Mouse (Mus musculus): Measurements from ENCODE around the gene Has3.
"Not testable (repeated sequence)": the region's sequence is repeated elsewhere in the genome, so short reads cannot be mapped to it uniquely, and the experiment has no call there.

Gene Has3

GRCm38 (mm10) chr8:106887336-106888189, 17.5 kb downstream of the Has3 start:
- no peak for DNase-seq (ENCODE audit: low spot score in 2 of 2)

GRCm38 (mm10) chr8:106888803-106889202, 18.8 kb downstream of the Has3 start:
- no peak for DNase-seq (ENCODE audit: low spot score in 2 of 2)

- no peak for DNase-seq (ENCODE audit: low spot score in 2 of 2)
Measured at GRCm38 (mm10) chr8:106892210-106892805, 22.3 kb downstream of the Has3 start.

- DNase-seq (ENCODE audit: low spot score in 2 of 2) = peak; percentile 37 to 75
Measured at GRCm38 (mm10) chr8:106892806-106893451, 22.9 kb downstream of the Has3 start.

GRCm38 (mm10) chr8:106893481-106894156, 23.6 kb downstream of the Has3 start, which contains the start of gene Utp4:
Gene Utp4, plus strand, starts transcription at chr8:106893636.
- peak; percentile 77 to 80 for DNase-seq (ENCODE audit: low spot score in 2 of 2)

GRCm38 (mm10) chr8:106899473-106899872, 29.4 kb downstream of the Has3 start:
- no peak for DNase-seq (ENCODE audit: low spot score in 2 of 2)

- DNase-seq (ENCODE audit: low spot score in 2 of 2) = peak in 1 of 2 experiments; percentile 43
Measured at GRCm38 (mm10) chr8:106905727-106906480, 35.9 kb downstream of the Has3 start.

GRCm38 (mm10) chr8:106906635-106907034, 36.6 kb downstream of the Has3 start:
- no peak for DNase-seq (ENCODE audit: low spot score in 2 of 2)

- DNase-seq (ENCODE audit: low spot score in 2 of 2) = no peak
Measured at GRCm38 (mm10) chr8:106907450-106907849, 37.4 kb downstream of the Has3 start.

GRCm38 (mm10) chr8:106908291-106908690, 38.2 kb downstream of the Has3 start:
- no peak for DNase-seq (ENCODE audit: low spot score in 2 of 2)

GRCm38 (mm10) chr8:106913631-106914030, 43.6 kb downstream of the Has3 start:
- DNase-seq (ENCODE audit: low spot score in 2 of 2) = no peak

GRCm38 (mm10) chr8:106919721-106920394, 49.8 kb downstream of the Has3 start:
- no peak for DNase-seq (ENCODE audit: low spot score in 2 of 2)

GRCm38 (mm10) chr8:106920395-106920741, 50.3 kb downstream of the Has3 start:
- no peak for DNase-seq (ENCODE audit: low spot score in 2 of 2)

- no peak for DNase-seq (ENCODE audit: low spot score in 2 of 2)
Measured at GRCm38 (mm10) chr8:106924057-106924456, 54.0 kb downstream of the Has3 start.

GRCm38 (mm10) chr8:106924904-106925349, 54.9 kb downstream of the Has3 start:
- DNase-seq (ENCODE audit: low spot score in 2 of 2) = no peak

GRCm38 (mm10) chr8:106925446-106925845, 55.4 kb downstream of the Has3 start:
- DNase-seq (ENCODE audit: low spot score in 2 of 2) = no peak

- DNase-seq (ENCODE audit: low spot score in 2 of 2) = no peak
Measured at GRCm38 (mm10) chr8:106927247-106927646, 57.2 kb downstream of the Has3 start.

GRCm38 (mm10) chr8:106928182-106928581, 58.1 kb downstream of the Has3 start:
- DNase-seq (ENCODE audit: low spot score in 2 of 2) = not testable (repeated sequence)

- DNase-seq (ENCODE audit: low spot score in 2 of 2) = peak in 1 of 2 experiments; percentile 67
Measured at GRCm38 (mm10) chr8:106929155-106929913, 59.3 kb downstream of the Has3 start.

GRCm38 (mm10) chr8:106929921-106930320, 59.9 kb downstream of the Has3 start:
- no peak for DNase-seq (ENCODE audit: low spot score in 2 of 2)
